Mouse (Mus musculus) erythroblast, adult 5-6 weeks (primary cell): ENCODE data around the gene Gm11444. TPM values are rescaled to one million over a fixed set of nuclear protein-coding genes. Genes with fewer than 3 reads are reported as not detected.

ENCODE experiments used
- ATAC-seq: replicated peaks from 2 replicates; pipeline ENCODE4 v1.8.0; 2016; ENCODE audit warnings: moderate number of reproducible peaks, mild to moderate bottlenecking, moderate TSS enrichment, inconsistent platforms; ENCODE audit not compliant: poor library complexity, low FRiP score, severe bottlenecking
- total RNA-seq, 2 experiments: library from RNA; stranded (forward) in 1 of 2; stranded (reverse) in 1 of 2; fragments of 150-400 nt in 1 of 2; fragments of 200-764, 138-1000 nt in 1 of 2; gene quantifications; 2 replicates each; pipeline versions ENCODE4 v1.2.3 to v1.2.4; 2015 to 2017; ENCODE audit warnings: low replicate concordance in 2 of 2

Gm11444 gene
- total RNA-seq, 2 experiments from 2014 or later = not detected

DNA sequence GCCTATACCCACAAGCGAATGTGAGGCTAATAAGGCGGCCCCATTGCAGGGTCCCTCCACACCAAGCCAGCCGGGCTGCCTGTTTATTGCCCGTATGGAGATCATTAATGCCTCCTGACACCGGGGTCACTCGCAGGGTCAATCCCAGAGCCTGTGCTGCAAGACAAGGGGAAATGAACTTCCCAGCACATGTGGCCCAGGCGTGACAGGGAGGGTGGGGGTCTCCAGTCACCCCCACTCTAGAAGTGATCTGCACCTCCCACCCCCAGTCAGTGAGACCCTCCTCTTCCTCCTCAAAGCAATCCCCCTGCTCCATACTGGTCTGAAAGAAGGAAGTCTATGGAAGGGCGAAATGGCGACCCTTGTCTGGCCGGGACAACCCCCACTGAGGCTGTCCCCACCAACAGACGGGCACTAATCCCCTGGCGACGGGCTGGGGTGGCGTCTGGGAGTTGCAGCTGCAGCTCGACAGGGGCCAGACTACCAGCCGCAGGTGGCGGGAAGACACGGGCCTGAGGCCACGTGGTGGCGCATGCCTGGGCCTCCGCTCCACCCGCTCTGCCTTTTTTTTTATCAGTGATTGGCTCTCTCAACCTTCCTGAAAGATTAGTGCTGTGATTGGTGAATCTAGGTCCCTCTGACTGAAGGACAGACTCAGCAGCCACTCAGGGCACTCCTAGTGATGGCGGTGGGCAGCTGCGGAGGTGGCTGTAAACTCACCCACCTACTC lies 26.1 kb upstream of the Gm11444 start:
- no peak for ATAC-seq

DNA sequence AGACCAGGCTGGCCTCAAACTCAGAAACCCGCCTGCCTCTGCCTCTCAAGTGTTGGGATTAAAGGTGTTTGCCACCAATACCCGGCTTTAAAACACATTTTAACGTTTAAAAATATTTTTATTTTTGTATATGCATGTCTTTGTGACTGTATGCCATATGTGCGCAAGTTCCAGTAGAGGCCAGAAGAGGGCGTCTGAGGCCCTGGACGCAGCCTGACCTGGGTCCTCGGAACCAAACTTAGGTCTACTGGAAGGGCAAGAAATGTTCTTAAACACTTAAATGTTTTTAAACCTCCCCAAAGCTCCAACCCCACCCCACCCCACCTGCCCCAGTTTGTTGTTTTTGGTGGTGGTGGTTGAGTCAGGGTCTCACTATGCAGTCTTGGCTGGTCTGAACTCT lies 14.2 kb upstream of the Gm11444 start:
- ATAC-seq = no peak

DNA sequence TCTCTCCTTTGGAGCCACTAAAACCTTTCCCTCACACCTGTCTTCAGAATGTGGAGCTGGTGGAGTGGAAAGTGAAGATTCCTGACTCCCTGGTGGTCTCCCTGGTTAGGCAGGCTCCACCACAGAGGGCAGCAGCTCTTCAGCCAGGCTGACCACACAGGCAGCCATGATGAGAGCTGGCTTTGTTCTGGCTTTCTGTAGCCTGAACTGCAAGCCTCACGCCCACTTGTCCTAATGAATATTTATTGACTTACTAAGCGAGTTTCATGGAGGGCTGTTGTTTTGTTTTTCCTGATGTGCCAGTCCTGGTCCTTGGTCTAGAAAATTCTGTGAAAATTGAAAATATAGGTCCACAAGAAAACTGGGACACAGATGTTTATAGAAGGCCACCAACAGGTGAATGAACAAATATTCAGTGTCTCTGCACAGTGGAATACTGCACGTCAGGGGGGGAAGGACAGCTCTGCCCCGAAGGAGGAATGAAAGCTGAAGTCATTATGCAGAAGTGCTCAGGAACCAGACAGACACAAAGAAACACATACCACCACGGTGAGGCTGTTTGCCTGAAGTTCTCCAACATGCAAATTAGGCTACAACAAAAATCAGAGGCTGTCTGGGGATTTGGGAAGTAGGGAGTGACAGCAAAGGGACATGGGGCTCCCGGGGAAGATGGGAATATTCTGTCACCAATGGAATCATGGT lies 8.0 kb upstream of the Gm11444 start:
- ATAC-seq = no peak

DNA sequence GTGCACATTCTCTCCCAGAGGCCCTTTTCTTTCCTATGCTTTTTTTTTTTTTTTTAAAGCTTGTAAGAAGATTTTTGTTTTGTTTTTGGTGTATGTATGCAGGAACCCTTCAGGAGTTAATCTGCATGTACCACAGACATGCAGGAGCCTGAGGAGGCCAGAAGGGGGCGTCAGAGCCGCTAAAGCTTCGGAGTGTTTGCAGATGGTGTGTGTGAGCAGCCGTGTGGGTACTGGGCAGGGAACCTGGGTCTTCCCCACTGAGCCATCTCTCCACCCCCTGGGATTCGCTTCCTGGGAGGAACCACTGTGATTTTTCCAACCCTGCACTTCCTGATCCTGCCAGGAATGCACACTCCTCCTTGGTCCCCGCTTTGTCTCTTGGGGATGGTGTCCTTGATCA lies 625 bp upstream of the Gm11444 start:
- no peak for ATAC-seq

DNA sequence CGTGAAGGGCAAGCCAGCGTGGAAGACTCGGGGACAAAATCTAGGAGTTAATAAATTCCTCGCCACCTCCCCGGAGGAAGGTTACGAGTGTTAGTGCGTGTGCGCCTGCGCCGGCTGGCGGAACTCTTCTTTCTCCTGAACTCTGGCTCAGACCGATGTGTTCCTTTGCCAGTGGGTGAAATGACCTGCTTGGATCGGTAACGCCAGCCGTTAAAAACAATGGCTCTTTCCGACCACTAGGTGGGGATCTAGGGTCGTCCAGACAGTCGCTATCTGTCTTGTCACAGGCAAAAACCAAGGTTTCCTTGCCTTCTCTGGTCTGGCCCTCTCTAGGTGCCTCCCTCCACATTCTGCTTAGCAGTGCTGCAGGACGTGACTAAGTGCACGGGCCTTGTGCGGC lies 1.1 kb downstream of the Gm11444 start:
- peak; percentile 60; the same call in 1 of the 2 replicates for ATAC-seq

DNA sequence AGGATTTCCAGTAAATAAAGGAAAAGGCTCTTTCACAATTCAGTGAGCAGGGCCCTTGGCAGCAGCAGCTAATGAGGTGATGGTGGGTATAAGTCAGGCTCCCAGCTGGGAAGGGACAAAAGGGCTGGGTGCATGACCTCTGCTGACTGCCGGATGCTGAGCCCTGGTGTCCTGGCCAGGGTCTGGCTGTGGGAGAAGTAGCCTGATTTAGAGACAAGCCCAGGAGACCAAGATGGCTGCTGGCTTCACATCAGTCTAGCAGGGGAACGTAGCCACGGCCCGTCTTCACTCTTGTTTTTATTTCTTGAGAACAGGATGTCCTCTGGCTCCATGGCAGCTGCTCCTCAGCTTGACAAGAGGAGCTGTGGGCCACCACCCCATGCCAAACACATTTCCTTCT lies 3.6 kb downstream of the Gm11444 start:
- ATAC-seq = no peak

DNA sequence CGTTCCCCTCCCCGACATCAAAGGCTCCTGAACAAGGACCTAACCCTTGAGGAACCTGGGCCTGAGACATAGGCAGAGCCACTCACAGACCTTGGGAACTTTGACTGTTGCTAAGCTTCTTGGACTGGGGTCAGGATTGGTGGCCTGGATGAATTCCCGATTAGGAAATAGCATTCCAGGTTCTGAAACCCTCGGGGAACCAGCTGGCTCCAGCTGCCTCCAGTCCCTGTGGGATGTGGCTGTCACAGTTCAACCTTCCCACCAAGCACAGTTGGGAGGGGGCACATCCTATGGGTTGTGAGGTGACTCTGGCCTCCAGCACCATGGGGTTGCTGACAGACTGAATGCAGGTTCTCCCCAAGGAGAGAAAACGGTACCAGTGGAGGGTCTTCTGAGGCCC lies 4.2 kb downstream of the Gm11444 start:
- ATAC-seq = no peak

DNA sequence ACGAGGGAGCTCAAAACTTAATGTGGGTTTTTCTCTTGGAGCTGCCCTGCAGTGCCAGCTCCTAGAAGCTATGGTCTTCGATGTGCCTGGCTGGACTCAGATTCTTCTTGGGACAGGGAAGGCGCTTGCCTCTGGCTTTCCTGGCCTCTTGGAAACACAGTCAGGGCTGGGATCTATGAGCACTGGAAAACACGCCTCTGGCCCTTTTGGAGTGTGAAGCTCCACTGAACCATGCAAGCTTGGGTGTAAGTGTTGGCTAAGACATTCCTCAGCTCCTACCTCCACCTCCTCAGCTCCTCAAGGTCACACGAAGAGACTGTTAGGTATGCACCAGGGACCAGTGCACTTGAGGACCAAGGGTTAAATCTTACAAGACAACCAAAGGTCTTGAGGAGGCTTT lies 5.2 kb downstream of the Gm11444 start:
- no peak for ATAC-seq

DNA sequence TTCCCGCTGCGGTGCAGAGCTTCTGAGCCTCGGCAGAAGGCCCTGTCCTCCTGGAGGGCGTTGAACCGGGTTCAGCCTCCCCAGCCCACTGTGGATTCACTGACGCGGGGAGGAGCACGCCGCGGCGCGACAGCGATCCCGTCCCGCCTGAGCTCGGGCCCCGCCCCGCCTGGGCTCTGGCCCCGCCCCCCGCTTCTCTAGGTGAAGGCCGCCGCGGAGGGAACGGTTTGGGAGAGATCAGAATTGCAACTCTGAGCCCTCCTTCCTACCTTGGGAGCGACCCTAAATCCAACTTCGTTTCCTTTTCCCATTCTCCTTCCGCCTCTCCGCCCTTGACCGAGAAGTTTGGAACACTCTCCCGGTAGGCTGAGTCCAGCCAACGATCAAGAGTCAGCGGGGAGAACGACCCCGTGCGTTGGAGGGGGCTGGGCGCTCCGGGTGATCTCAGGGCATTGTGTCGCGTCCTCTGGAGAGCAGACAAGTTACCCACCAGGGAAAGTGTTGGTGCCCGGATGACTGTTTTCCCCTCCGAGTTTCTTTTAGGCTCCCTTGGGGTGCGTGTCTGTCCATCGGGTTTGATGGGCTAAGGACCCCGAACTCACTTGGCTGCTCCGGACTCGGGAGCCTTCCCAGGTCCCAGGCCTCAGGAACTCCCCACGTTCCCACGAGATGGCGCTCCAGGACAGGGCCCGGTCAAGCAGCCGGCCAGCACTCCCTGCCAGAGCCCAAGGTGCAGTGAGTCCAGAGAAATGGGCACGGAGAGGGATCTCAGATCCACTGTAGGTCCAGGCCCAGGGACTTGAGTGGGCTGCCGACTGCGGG lies 5.8 kb downstream of the Gm11444 start:
- ATAC-seq = peak; percentile 49; the same call in 1 of the 2 replicates

DNA sequence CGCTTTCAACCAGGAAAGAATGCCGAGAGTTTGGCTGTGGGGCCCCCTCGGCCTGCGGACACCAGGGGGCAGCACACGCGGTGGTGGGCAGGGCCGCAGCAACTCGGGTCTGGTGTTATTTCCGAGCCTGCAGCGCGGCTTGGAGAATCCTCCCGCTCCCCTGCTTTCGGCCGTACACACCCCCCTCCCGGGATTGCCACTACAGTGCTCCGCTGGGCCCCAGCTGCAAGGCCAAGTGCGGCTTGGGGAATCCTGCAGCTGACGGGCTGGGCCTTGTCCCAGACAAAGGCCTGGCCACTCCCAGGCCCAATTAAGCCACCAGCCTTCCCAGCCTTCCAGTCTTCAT lies 6.8 kb downstream of the Gm11444 start:
- peak; percentile 18; the same call in 1 of the 2 replicates for ATAC-seq

DNA sequence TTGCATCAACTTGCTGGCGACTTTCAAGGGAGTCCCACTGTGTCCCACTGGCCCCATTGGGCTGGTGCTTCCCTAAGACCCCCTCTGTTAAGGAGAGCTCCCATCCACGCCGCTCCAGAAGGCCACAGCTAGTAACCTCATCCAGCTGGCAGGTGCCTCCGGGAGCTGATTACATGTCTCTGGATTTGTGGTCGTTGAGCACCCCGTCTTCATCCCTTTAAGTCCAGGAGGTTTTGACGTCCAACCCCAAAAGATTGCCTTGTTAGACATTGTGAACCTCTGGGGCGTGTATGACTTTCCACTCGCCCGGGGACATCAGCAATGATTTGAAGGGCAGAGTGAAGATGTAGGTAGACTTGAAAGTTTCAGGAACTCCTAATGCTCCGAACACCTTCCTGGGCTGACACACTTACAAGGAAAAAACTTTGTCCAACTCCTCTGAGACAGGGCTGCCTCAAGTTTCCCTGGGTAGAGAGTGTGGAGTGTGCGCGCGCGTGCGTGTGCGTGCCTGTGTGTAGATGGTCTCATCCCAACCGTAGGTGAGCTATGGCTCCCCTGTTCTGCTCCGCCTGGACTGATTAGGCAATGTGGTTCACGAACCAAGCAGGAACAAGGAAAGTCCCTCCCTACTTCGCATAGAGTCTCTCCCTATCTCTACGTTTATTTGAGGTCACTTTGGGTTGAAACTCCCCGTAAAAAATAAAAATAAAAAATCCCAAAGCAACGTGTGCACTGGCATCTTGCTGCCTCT lies 7.4 kb downstream of the Gm11444 start:
- no peak for ATAC-seq

DNA sequence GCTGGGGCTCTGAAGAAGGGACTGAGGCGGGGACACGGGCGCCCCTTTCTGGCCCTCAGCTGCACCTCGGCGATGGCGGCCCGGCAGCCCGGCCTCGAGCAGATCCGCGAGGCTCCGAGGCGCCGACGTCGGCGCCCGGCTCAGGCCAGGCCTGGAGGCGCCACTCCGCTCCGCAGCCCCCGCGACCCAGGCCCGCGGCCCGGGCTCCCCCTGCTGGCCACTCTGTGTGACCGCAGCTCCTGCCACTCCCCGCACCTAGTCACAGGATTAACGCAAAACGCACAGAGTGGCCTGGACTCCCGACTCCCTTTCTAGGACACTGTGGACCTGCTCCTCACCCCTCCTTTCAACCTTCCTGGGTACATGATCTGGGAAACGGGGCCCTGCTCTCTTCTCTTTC lies 8.2 kb downstream of the Gm11444 start:
- 0 out of 2 replicates have a peak, but pooled peaks have one; percentile 50 for ATAC-seq

DNA sequence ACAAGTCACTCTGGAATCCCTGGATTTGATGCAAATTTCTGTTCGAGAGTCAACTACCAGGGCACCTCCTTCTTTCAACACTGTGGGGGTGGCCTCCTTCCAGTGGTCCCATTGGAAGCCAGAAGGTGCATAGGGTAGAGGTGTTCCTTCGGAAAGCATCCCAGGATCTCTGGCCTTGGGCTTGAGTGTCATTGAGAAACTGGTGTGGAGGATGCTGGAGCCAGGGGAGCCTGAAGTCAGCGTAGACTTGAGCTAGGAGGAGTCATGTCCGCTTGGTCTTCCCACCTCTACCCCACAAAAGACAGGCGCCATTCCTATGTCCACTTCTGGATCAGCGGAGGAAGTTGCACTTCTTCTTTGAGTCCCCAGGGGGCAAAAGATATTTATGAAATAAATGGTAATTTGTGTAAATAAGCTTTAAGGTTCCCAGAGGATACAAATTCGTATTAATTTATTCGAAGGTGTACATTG lies 8.9 kb downstream of the Gm11444 start:
- no peak for ATAC-seq

DNA sequence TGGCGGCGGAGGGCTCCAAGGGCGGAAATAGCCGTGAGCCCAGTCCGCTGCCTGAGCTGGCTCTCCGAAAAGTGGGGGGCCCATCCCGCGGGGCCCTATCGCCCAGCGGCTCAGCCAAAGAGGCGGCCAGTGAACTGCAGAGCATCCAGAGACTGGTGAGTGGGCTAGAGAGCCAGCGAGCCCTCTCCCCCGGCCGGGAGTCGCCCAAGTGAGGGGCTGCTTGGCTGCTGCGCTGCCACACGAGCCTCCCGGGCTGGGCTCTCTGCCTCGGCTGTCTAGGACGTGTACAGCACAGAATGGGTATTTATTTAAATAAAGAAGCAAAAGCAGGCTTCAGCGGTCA lies 9.4 kb downstream of the Gm11444 start:
- ATAC-seq = no peak

DNA sequence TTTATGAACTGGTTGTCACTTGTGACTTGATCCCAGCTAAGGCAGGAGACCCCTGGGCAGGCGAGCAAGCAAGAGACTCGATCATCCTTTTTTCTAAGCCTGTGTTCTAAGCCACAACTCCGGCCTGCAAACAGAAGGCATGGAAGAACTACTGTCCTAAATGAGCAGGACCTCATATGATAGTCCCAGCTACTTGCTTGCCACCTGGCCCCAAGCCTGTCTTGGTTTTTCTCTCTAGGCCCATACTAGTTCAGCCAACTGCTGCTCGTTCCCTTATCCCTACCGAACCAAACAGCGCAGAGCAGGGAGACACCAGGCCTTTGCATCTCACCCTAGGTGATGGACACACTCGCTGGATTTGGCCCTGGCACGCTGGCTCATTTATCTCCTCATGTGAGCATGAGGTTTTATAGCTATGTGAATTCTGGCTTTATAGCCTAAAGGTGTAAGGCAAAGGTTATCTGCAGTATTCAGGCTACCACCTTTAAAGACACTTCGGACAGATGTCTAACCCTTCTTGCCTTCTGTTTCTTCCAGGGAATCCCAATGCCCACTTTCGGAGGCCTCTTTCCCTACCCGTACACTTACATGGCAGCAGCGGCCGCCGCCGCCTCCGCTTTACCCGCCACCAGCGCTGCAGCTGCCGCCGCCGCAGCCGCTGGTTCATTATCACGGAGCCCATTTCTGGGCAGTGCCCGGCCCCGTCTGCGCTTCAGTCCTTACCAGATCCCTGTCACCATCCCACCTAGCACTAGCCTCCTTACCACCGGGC lies 9.9 kb downstream of the Gm11444 start:
- no peak for ATAC-seq

DNA sequence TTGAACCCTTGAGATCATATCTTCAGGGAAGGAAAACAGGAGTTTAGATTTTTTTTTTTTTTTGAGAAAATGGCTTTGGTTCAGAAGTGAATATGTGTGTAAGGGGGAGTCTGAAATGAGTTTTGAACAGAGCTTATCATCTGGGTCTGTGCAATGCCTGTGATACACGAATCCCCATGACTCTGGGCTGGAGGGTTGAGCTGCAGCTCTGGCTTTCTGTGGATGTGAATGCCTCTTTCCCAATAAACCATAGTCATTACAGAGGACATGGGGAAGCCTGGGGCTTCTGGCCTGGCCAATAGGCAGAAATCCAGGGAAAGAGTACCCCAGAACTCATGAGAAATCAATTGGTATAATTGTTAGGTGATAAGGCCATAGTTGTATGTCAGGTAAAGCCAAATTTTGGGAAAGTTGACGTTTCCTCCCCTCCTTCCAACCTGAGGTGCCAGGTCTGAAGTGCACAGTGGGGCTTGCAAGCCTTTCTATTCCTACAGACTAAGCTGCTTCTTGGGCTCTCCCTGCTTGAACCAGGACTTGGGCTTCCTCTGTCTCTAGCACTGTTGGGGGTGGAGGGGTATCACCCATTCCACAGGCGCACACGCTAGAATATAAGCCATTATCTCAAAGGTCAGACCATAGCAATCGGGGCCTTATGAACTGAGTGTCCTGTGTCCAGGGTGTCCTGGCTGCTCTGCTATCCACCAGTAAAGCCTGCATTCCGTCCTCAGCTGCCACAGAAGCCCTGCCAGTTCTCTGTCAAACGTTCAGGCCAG lies 10.7 kb downstream of the Gm11444 start:
- no peak for ATAC-seq

DNA sequence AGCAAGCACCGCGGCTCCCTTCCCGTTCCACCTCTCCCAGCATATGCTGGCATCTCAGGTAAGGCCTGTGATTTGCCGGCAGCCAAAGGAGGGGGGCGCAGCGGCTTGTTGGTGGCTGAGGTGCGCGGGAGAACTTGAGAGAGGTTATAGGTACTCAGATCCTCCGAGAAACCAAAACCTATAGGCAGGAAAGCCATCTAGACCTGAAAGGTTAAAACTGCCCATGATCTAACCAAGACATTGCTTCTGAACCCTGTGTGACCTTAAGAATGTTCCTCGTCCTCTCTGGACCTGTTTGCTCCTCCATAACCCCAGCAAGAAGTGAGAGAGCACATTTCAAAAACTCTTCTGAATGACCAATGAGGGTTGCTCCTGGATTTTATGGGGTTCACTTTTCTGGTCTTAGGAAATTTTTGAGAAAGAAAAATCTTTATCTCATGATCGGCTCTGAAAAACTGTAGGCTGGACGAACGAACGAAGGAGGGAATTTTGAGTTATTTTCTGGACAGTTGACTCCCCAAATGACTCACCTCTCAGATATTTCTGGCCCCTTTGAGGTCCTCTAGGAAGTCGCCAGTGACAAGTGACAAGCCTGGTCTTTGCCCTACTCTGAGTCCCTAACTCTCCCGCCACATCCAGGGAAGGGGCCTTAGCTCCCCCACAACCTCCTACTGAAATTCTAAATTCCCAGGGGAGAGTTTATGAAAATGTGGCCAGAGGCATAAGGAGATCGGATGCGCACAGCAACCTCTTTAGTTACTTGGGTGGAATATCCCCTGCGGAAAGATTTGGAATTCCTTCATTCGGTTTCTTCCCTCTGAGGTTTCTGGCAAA lies 11.5 kb downstream of the Gm11444 start:
- ATAC-seq = no peak
